Mouse (Mus musculus): Measurements from ENCODE around the gene Npas2. TPM values are rescaled to one million over a fixed set of nuclear protein-coding genes. Genes with fewer than 3 reads are reported as not detected.

The Npas2 gene
- total and polyA plus RNA-seq, 3 experiments = not detected

DNA sequence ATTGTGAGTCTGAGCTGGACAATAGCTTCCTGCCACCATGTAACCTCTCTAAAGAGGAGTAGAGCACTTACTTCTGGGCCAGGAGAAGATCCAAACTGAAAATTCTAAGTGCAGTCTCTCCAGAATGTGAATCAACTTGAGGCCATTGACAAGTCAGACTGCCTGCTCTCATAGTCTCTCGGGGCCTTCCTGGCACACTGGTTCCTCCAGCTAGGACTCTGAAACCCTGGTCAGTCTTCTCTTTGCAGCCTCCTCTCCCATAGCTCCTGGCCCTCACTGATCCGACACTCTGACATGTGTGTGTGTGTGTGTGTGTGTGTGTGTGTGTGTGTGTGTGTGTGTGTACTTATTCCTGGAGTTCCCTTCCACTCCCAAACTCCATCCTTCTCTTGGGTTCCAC is 114.4 kb downstream of the Npas2 start:
- Histone ChIP-seq H3K27ac (ENCODE audit: control insufficient read depth, low read depth, low read length) (no peak overlapping the region), H3K9ac (ENCODE audit: control insufficient read depth, low read depth, low read length, poor library complexity, severe bottlenecking) (no peak overlapping the region), H3K9me3 (replicated peaks; ENCODE audit: insufficient read depth, low read length) (no peaks in the 10 kb centered on the region)

DNA sequence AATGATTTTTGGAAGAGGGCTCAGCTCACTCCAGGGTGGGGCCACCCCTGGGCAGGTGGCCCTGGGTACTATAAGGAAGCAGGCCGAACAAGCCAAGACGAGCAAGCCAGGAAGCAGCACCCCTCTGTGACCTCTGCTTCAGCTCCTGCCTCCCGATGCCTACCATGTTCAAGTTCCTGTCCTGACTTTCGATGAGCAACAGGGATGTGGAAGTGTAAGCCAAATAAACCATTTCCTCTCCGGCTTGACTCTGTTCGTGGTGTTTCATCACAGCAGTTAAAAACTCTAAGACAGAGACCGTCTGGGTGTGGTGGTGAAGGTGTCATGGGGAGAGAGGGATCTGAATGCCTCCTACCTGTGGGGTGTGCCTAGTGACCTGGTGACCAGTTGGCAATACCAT is 116.0 kb downstream of the Npas2 start:
- Histone ChIP-seq H3K27ac (ENCODE audit: control insufficient read depth, low read depth, low read length) (no peak overlapping the region), H3K9me3 (replicated peaks; ENCODE audit: insufficient read depth, low read length) (no peaks in the 10 kb centered on the region)
- TF ChIP-seq ZC3H11A (IDR thresholded peaks at IDR 0.05; ENCODE audit: low read depth, low read length) = no peak
- TF ChIP-seq E2F4 (IDR thresholded peaks at IDR 0.05; ENCODE audit: borderline replicate concordance, low read depth, low read length) = no peak
- no peak for TF ChIP-seq EP300 (IDR thresholded peaks at IDR 0.05; ENCODE audit: low read depth in 1 of 2, low read length in 2 of 2)
- TF ChIP-seq MEF2A (IDR thresholded peaks at IDR 0.05; ENCODE audit: extremely low read depth, insufficient replicate concordance, low read depth, low read length, poor library complexity, severe bottlenecking) = no peak
- no peak for TF ChIP-seq NRF1 (IDR thresholded peaks at IDR 0.05; ENCODE audit: insufficient read depth, low read depth, low read length, poor library complexity, severe bottlenecking)

More for the DNA sequence above, 114.4 kb downstream of the Npas2 start:
- Histone ChIP-seq H3K36me3 (ENCODE audit: control insufficient read depth in 1 of 2, insufficient read depth in 2 of 2, low read length in 2 of 2) (no peaks in the 10 kb centered on the region), H3K4me3 (ENCODE audit: control insufficient read depth in 1 of 2, insufficient read depth in 1 of 2, low read depth in 2 of 2, low read length in 2 of 2) (no peak overlapping the region), H3K27me3 (ENCODE audit: control insufficient read depth in 1 of 2, insufficient read depth in 2 of 2, low read length in 2 of 2) (peaks cover 0 to 2% of the 10 kb centered on the region in 2 experiments; a peak in 2 of 4 replicates), H3K4me1 (ENCODE audit: control insufficient read depth in 1 of 2, insufficient read depth in 2 of 2, low read length in 2 of 2) (no peaks in the 10 kb centered on the region), H3K79me2 (ENCODE audit: control insufficient read depth, insufficient read depth, low read length, poor library complexity) (no peaks in the 10 kb centered on the region)
- no peak for DNase-seq (ENCODE audit: low read depth, low spot score)
- TF ChIP-seq ETS1 (IDR thresholded peaks at IDR 0.05; ENCODE audit: low read depth, low read length) (no peak), CHD2 (IDR thresholded peaks at IDR 0.05; ENCODE audit: low read length) (no peak), RCOR1 (IDR thresholded peaks at IDR 0.05; ENCODE audit: low read depth, low read length) (no peak), ZKSCAN1 (IDR thresholded peaks at IDR 0.05; ENCODE audit: low read depth, low read length) (no peak)

DNA sequence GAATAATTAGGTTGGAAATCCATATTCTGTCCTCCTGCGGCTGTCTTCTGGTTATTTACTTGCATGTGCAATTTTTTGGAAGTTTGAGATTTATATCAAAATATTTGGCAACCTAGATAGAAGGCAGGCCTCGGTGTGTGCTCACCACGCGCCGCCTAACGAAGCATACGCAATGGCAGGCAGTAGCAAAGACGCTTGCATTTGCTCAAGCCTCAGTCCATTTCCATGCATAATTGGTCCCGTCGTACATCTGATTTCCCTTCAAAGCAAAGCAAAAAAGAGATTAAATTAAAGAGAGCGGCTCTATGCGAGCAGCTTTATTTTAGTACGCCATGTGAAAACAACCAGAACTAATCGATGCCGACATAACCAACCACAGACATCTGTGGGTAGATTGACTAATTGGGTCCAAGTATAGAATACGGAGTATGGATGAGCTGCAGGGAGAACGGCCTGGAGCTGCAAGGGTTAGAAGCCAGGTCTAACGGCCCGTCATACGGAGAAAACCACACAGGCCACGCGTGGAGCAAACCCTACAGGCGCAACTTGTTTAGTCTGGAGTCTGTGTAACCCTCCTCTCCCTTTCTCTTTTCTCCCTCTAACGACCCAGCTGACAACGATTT is 118.9 kb downstream of the Npas2 start:
- no peak for TF ChIP-seq POLR2AphosphoS2 (IDR thresholded peaks at IDR 0.05; ENCODE audit: low read length)
- TF ChIP-seq NELFE (IDR thresholded peaks at IDR 0.05; ENCODE audit: low read depth, low read length) = no peak
- TF ChIP-seq USF1 (IDR thresholded peaks at IDR 0.05; ENCODE audit: low read depth, low read length) = no peak
- no peak for TF ChIP-seq HCFC1 (IDR thresholded peaks at IDR 0.05; ENCODE audit: low read depth, low read length)
- no peak for TF ChIP-seq SMC3 (IDR thresholded peaks at IDR 0.05; ENCODE audit: low read depth, low read length)
- TF ChIP-seq POLR2AphosphoS5 (IDR thresholded peaks at IDR 0.05; ENCODE audit: borderline replicate concordance, low read depth, low read length) = no peak
- H3K79me2 ChIP-seq (ENCODE audit: control insufficient read depth, insufficient read depth, low read length, poor library complexity) = no peaks in the 10 kb centered on the region
- DNase-seq (ENCODE audit: low read depth, low spot score) = no peak
- H3K36me3 ChIP-seq (ENCODE audit: control insufficient read depth in 1 of 2, insufficient read depth in 2 of 2, low read length in 2 of 2) = no peaks in the 10 kb centered on the region
- peaks cover 0 to 2% of the 10 kb centered on the region in 2 experiments; a peak in 2 of 4 replicates for H3K27me3 ChIP-seq (ENCODE audit: control insufficient read depth in 1 of 2, insufficient read depth in 2 of 2, low read length in 2 of 2)
- H3K4me3 ChIP-seq (ENCODE audit: control insufficient read depth in 1 of 2, insufficient read depth in 1 of 2, low read depth in 2 of 2, low read length in 2 of 2) = no peak overlapping the region
- H3K9me3 ChIP-seq (replicated peaks; ENCODE audit: insufficient read depth, low read length) = no peaks in the 10 kb centered on the region
- H3K9ac ChIP-seq (ENCODE audit: control insufficient read depth, low read depth, low read length, poor library complexity, severe bottlenecking) = no peak overlapping the region
- H3K4me1 ChIP-seq (ENCODE audit: control insufficient read depth in 1 of 2, insufficient read depth in 2 of 2, low read length in 2 of 2) = no peaks in the 10 kb centered on the region
- H3K27ac ChIP-seq (ENCODE audit: control insufficient read depth, low read depth, low read length) = no peak overlapping the region

More for the DNA sequence above, 116.0 kb downstream of the Npas2 start:
- Histone ChIP-seq H3K4me1 (ENCODE audit: control insufficient read depth in 1 of 2, insufficient read depth in 2 of 2, low read length in 2 of 2) (no peaks in the 10 kb centered on the region), H3K27me3 (ENCODE audit: control insufficient read depth in 1 of 2, insufficient read depth in 2 of 2, low read length in 2 of 2) (peaks cover 0 to 2% of the 10 kb centered on the region in 2 experiments; a peak in 2 of 4 replicates), H3K36me3 (ENCODE audit: control insufficient read depth in 1 of 2, insufficient read depth in 2 of 2, low read length in 2 of 2) (no peaks in the 10 kb centered on the region), H3K79me2 (ENCODE audit: control insufficient read depth, insufficient read depth, low read length, poor library complexity) (no peaks in the 10 kb centered on the region), H3K4me3 (ENCODE audit: control insufficient read depth in 1 of 2, insufficient read depth in 1 of 2, low read depth in 2 of 2, low read length in 2 of 2) (no peak overlapping the region), H3K9ac (ENCODE audit: control insufficient read depth, low read depth, low read length, poor library complexity, severe bottlenecking) (no peak overlapping the region)
- DNase-seq (ENCODE audit: low read depth, low spot score) = no peak

All from MEL (cell line).